Mouse (Mus musculus) liver, embryonic 14.5 days (tissue): ENCODE measurements at regions not wholly inside any gene's neighbourhood (a gene's known extent, or its start where the extent isn't known, plus 50 kb on each side); places are given as distances from the start of the nearest gene placed in this dataset.

Experiments used
- CTCF ChIP-seq: IDR thresholded peaks from 2 replicates; pipeline ENCODE4 v1.5.1; 2016; ENCODE audit warnings: antibody characterized with exemption, low read depth, control low read depth
- EP300 ChIP-seq: IDR thresholded peaks from 2 replicates; pipeline ENCODE4 v1.6.1; 2016; ENCODE audit warnings: antibody characterized with exemption, low read depth

GRCm38 (mm10) chr2:73039300-73039699, 52.8 kb upstream of the Gm11084 start:
- TF ChIP-seq CTCF (no peak), EP300 (no peak)
